Mouse (Mus musculus) CH12.LX (cell line): ENCODE data around the gene Tmco3. TPM values are rescaled to one million over a fixed set of nuclear protein-coding genes. Genes with fewer than 3 reads are reported as not detected.

ENCODE experiments used
- DNase-seq: peaks from one replicate; pipeline ENCODE4 v3.0.0-alpha.2; 2013; ENCODE audit errors: extremely low read depth
- H3K27ac ChIP-seq: 2 replicates; pipeline ENCODE4 v1.5.1; 2012; ENCODE audit warnings: low read depth, mild to moderate bottlenecking, control low read depth, moderate library complexity; ENCODE audit not compliant: insufficient read depth
- H3K27me3 ChIP-seq: replicated peaks from 2 replicates; pipeline ENCODE3; 2012; ENCODE audit warnings: inconsistent platforms
- H3K36me3 ChIP-seq, 2 experiments: replicated peaks in 1 of 2; 2 replicates each; pipeline versions ENCODE3 to v1.6.1; 2012; ENCODE audit warnings: inconsistent platforms in 1 of 2, low read length in 1 of 2, mild to moderate bottlenecking in 1 of 2, mixed read lengths in 1 of 2, moderate library complexity in 1 of 2; ENCODE audit not compliant: control insufficient read depth in 1 of 2, insufficient read depth in 1 of 2
- H3K4me1 ChIP-seq, 2 experiments: 2 replicates each; pipeline ENCODE4 v1.6.1; 2012; ENCODE audit warnings: inconsistent platforms in 1 of 2, moderate library complexity in 1 of 2; ENCODE audit not compliant: insufficient read depth in 2 of 2, control insufficient read depth in 1 of 2
- H3K4me2 ChIP-seq: 2 replicates; pipeline ENCODE4 v1.6.1; 2012; ENCODE audit warnings: low read depth, mild to moderate bottlenecking, control low read depth; ENCODE audit not compliant: poor library complexity, insufficient read depth, severe bottlenecking
- H3K4me3 ChIP-seq, 3 experiments: fragments of 150-350 bp in 1 of 3; sonication (generic) in 1 of 3; replicated peaks in 1 of 3; 2 replicates each; pipeline versions ENCODE3 to v1.5.1; 2011 to 2012; ENCODE audit warnings: low read depth in 2 of 3, low read length in 2 of 3, mild to moderate bottlenecking in 2 of 3, moderate library complexity in 2 of 3, control low read depth in 1 of 3, improper control_type of control experiment in 1 of 3, inconsistent platforms in 1 of 3, mixed read lengths in 1 of 3; ENCODE audit not compliant: poor library complexity in 1 of 3
- H3K79me2 ChIP-seq: replicated peaks from 2 replicates; pipeline ENCODE4 v1.6.1; 2012; ENCODE audit warnings: mild to moderate bottlenecking, moderate library complexity; ENCODE audit not compliant: control insufficient read depth, poor library complexity, insufficient read depth, severe bottlenecking; ENCODE audit errors: extremely low read depth
- H3K9ac ChIP-seq: 2 replicates; pipeline ENCODE4 v1.6.1; 2012; ENCODE audit warnings: low read depth, mild to moderate bottlenecking, control low read depth, moderate library complexity; ENCODE audit not compliant: insufficient read depth
- H3K9me3 ChIP-seq: replicated peaks from 2 replicates; pipeline ENCODE3; 2012; ENCODE audit warnings: low read length, inconsistent platforms, mixed read lengths
- CHD1 ChIP-seq: IDR thresholded peaks from 2 replicates; pipeline ENCODE4 v1.6.1; 2012; ENCODE audit warnings: low read depth, low read length, improper control_type of control experiment, inconsistent platforms
- ELF1 ChIP-seq: IDR thresholded peaks from 2 replicates; pipeline ENCODE4 v1.6.1; 2014; ENCODE audit warnings: low read depth, mild to moderate bottlenecking, inconsistent platforms, low read length, improper control_type of control experiment
- ETS1 ChIP-seq: conservative IDR thresholded peaks from 2 replicates; pipeline ENCODE4 v1.6.1; 2012; ENCODE audit warnings: low read depth, mild to moderate bottlenecking, inconsistent platforms, low read length, improper control_type of control experiment, moderate library complexity
- GABPA ChIP-seq: IDR thresholded peaks from 2 replicates; pipeline ENCODE4 v1.6.1; 2012; ENCODE audit warnings: low read depth, low read length, improper control_type of control experiment, inconsistent platforms; ENCODE audit not compliant: insufficient replicate concordance
- HCFC1 ChIP-seq: IDR thresholded peaks from 2 replicates; pipeline ENCODE4 v1.6.1; 2012; ENCODE audit warnings: low read depth, mild to moderate bottlenecking, inconsistent platforms, low read length, improper control_type of control experiment
- IRF4 ChIP-seq: IDR thresholded peaks from 2 replicates; pipeline ENCODE4 v1.6.1; 2014; ENCODE audit warnings: low read depth, mild to moderate bottlenecking, inconsistent platforms, low read length, improper control_type of control experiment
- MAFK ChIP-seq: IDR thresholded peaks from 2 replicates; pipeline ENCODE4 v1.6.1; 2011; ENCODE audit warnings: low read length, improper control_type of control experiment; ENCODE audit not compliant: insufficient replicate concordance
- NRF1 ChIP-seq: IDR thresholded peaks from 2 replicates; pipeline ENCODE4 v1.6.1; 2014; ENCODE audit warnings: low read depth, mild to moderate bottlenecking, inconsistent platforms, low read length, improper control_type of control experiment, moderate library complexity
- PAX5 ChIP-seq: IDR thresholded peaks from 2 replicates; pipeline ENCODE4 v1.6.1; 2012; ENCODE audit warnings: low read length, inconsistent platforms, mixed read lengths
- POLR2AphosphoS2 ChIP-seq: IDR thresholded peaks from 2 replicates; pipeline ENCODE4 v1.6.1; 2011; ENCODE audit warnings: low read depth, low read length, improper control_type of control experiment
- RCOR1 ChIP-seq: conservative IDR thresholded peaks from 2 replicates; pipeline ENCODE4 v1.6.1; 2012; ENCODE audit warnings: low read depth, mild to moderate bottlenecking, inconsistent platforms, low read length, improper control_type of control experiment
- SIN3A ChIP-seq: IDR thresholded peaks from 2 replicates; pipeline ENCODE4 v1.6.1; 2012; ENCODE audit warnings: low read length, improper control_type of control experiment, inconsistent platforms
- SMC3 ChIP-seq: IDR thresholded peaks from 2 replicates; pipeline ENCODE4 v1.6.1; 2011; ENCODE audit warnings: low read depth, low read length, improper control_type of control experiment
- TCF12 ChIP-seq: IDR thresholded peaks from 2 replicates; pipeline ENCODE4 v1.6.1; 2014; ENCODE audit warnings: low read depth, mild to moderate bottlenecking, inconsistent platforms, low read length, improper control_type of control experiment
- UBTF ChIP-seq: IDR thresholded peaks from 2 replicates; pipeline ENCODE4 v1.6.1; 2012; ENCODE audit warnings: low read depth, mild to moderate bottlenecking, inconsistent platforms, low read length, improper control_type of control experiment, moderate library complexity
- ZC3H11A ChIP-seq: IDR thresholded peaks from 2 replicates; pipeline ENCODE4 v1.6.1; 2012; ENCODE audit warnings: low read depth, mild to moderate bottlenecking, inconsistent platforms, low read length, improper control_type of control experiment
- ZMIZ1 ChIP-seq: IDR thresholded peaks from 2 replicates; pipeline ENCODE4 v1.6.1; 2012; ENCODE audit warnings: low read depth, mild to moderate bottlenecking, inconsistent platforms, low read length, improper control_type of control experiment
- dilution Hi-C: fragments of 300-500 bp; cut with MboI; formaldehyde crosslinking; loops from 2 replicates; pipeline ENCODE4 v1.14.3; 2020; ENCODE audit warnings: low sequenced_read_pairs; ENCODE audit not compliant: extremely low pct_unique_long_range_greater_than_20kb, extremely low pct_ligation_motif_present
- in situ Hi-C: fragments of 300-500 bp; cut with MboI; formaldehyde crosslinking; loops from 3 replicates; pipeline ENCODE4 v1.14.3; 2019; ENCODE audit warnings: low sequenced_read_pairs, low pct_ligation_motif_present, low pct_unique_long_range_greater_than_20kb, mixed read lengths
- polyA plus RNA-seq: library from polyadenylated mRNA; unstranded; fragments of >175 nt; gene quantifications from 2 replicates; pipeline ENCODE4 v1.2.1, GENCODE M21; 2012; ENCODE audit warnings: low read depth; ENCODE audit not compliant: insufficient read length
- total RNA-seq, 2 experiments: library from RNA; depleted of rRNA; stranded (reverse); fragments of 300-350 nt in 1 of 2; fragments of >200 nt in 1 of 2; gene quantifications; 2 replicates each; pipeline ENCODE4 v1.2.3; 2012 to 2014

Tmco3 gene
- total and polyA plus RNA-seq, 3 experiments = 7.3 to 15.1 (median 10.1) TPM

DNA sequence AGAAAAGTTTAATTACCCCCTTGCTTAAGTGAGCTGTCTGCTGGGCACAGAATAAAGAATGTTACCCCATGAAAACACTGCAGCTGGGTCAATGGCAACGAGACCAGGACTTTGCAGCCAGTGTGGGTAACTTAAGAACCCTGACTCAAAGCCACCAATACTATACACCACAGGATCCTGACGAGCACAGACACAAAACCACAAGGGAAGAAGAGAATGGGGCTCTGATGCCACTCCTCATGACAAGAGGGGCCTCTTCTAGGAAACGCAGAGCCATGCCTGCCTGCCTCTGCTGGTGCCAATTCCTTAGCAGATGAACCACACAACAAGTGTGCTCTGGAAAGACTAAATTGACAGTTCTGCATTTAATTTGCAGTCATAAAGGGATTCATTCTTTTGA, 24.6 kb upstream of the Tmco3 start:
- Histone ChIP-seq H3K36me3 (peaks cover 23 to 55% of the 10 kb centered on the region in 2 experiments), H3K4me1 (no peaks in the 10 kb centered on the region), H3K79me2 (no peaks in the 10 kb centered on the region), H3K27me3 (no peaks in the 10 kb centered on the region), H3K9me3 (no peaks in the 10 kb centered on the region), H3K27ac (no peak overlapping the region), H3K4me3 (no peak overlapping the region), H3K4me2 (no peak overlapping the region), H3K9ac (no peak overlapping the region)
- no peak for DNase-seq
- dilution Hi-C loops (no loop called here), in situ Hi-C loops (no loop called here)
- TF ChIP-seq MAFK = no peak
- no peak for TF ChIP-seq ETS1
- no peak for TF ChIP-seq GABPA
- no peak for TF ChIP-seq ELF1
- no peak for TF ChIP-seq CHD1
- TF ChIP-seq IRF4 = no peak
- TF ChIP-seq NRF1 = no peak

GRCm38 (mm10) chr8:13267566-13267965, 20.4 kb upstream of the Tmco3 start:
- no peaks in the 10 kb centered on the region for H3K4me1 ChIP-seq
- H3K79me2 ChIP-seq = no peaks in the 10 kb centered on the region
- in situ Hi-C loops = no loop called here
- H3K4me3 ChIP-seq = no peak overlapping the region
- no peak overlapping the region for H3K9ac ChIP-seq
- no peak overlapping the region for H3K4me2 ChIP-seq
- DNase-seq = no peak
- H3K36me3 ChIP-seq = peaks cover 38 to 57% of the 10 kb centered on the region in 2 experiments
- H3K9me3 ChIP-seq = no peaks in the 10 kb centered on the region
- no peak overlapping the region for H3K27ac ChIP-seq
- TF ChIP-seq PAX5 (no peak), RCOR1 (no peak), POLR2AphosphoS2 (no peak), MAFK (no peak)
- dilution Hi-C loops = no loop called here
- H3K27me3 ChIP-seq = no peaks in the 10 kb centered on the region

- dilution Hi-C loops (no loop called here), in situ Hi-C loops (no loop called here)
- H3K9me3 ChIP-seq = no peaks in the 10 kb centered on the region
- no peak overlapping the region for H3K4me2 ChIP-seq
- no peak overlapping the region for H3K4me3 ChIP-seq
- no peaks in the 10 kb centered on the region for H3K27me3 ChIP-seq
- DNase-seq = no peak
- TF ChIP-seq TCF12 (no peak), SIN3A (no peak), SMC3 (no peak), UBTF (no peak), ZMIZ1 (no peak), ZC3H11A (no peak), ETS1 (no peak), POLR2AphosphoS2 (no peak), CHD1 (no peak), HCFC1 (no peak)
- H3K27ac ChIP-seq = no peak overlapping the region
- no peaks in the 10 kb centered on the region for H3K79me2 ChIP-seq
- peaks cover 7 to 13% of the 10 kb centered on the region in 2 experiments; a peak in 3 of 4 replicates for H3K4me1 ChIP-seq
- H3K9ac ChIP-seq = no peak overlapping the region
- H3K36me3 ChIP-seq = peaks cover 35 to 49% of the 10 kb centered on the region in 2 experiments
Measured at GRCm38 (mm10) chr8:13272834-13273233, 15.2 kb upstream of the Tmco3 start.
